8 mouse cellular contexts compared by ENCODE assay signal in the genomic region with DNA sequence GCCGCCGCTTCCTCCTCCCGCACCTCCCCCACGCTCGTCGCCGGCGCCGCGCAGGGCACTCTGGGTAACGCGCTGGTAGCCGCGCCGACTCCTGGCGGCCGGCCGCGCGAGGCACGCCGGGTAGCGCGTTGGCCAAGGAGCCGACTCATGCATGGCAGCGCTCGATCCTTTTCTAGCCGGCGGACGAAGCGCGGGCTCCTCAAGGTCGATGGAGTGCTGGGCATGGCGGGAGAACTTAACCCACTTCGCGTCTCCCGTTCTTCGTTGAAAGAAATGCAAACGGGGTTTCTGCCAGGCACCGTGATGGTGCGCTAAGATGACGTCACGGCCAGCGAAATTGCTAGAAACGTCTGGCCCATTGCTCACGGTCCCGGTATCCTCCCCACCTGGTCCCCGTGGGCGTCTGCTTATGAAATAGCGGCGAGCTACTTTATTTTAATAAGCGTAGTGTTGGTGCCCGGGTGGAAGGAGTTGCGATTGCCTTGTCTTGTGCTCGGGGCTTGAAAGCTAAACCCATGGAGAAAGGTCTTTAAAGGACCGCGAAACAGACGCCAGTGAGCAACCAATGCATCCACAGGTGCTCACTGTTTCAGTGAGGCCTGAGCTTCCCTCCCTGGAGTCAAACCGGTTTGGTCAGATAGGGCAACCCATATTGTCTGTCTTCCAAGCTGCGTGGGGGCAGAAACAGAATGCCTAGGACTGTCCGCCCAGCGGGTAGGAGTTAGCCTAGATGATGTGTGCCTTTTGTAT. TPM values are rescaled to one million over a fixed set of nuclear protein-coding genes. Genes with fewer than 3 reads are reported as not detected.
DNase-seq lines count a peak whose midpoint lies in the region; ATAC-seq and TF ChIP-seq lines count a peak whose summit lies in the region.

A gene (minus strand): TSS at position 62 of the 750 bp plus-strand sequence.

- H3K4me3 ChIP-seq in bone marrow, adult 2 months (replicated peaks; ENCODE audit: control insufficient read depth, low read depth, low read length), result peak within 1 kb of the TSS; percentile 59
- H3K4me3 ChIP-seq in embryonic facial prominence, embryonic 15.5 days (replicated peaks), result peak within 1 kb of the TSS; percentile 99
- peak within 1 kb of the TSS; percentile 100 for H3K4me3 ChIP-seq in limb, embryonic 14.5 days (replicated peaks; ENCODE audit: low read length)
- H3K4me3 ChIP-seq in midbrain, postnatal 0 days (ENCODE audit: low read depth, low read length), result peak within 1 kb of the TSS; percentile 99

- no peak for TF ChIP-seq CTCF in bone marrow, adult 2 months (IDR thresholded peaks at IDR 0.05; ENCODE audit: control insufficient read depth, insufficient read depth, low read length)
- TF ChIP-seq CTCF in midbrain, postnatal 0 days (IDR thresholded peaks at IDR 0.05), result peak; percentile 64

- peaks cover 2% of the 10 kb centered on the region; the same call in 1 of the 2 replicates for H3K4me1 ChIP-seq in bone marrow, adult 2 months (ENCODE audit: control insufficient read depth, insufficient read depth, low read length)
- H3K4me1 ChIP-seq in embryonic facial prominence, embryonic 15.5 days, result peaks cover 34% of the 10 kb centered on the region
- H3K4me1 ChIP-seq in limb, embryonic 14.5 days (ENCODE audit: control insufficient read depth, insufficient read depth, low read length), result peaks cover 23% of the 10 kb centered on the region
- H3K4me1 ChIP-seq in midbrain, postnatal 0 days (ENCODE audit: insufficient read depth, low read length), result peaks cover 10% of the 10 kb centered on the region; the same call in 1 of the 2 replicates

- 2% methylated on average over 62 of the region's 62 CpGs for WGBS in bone marrow, adult 2 months
- 2% methylated on average over 59 of the region's 62 CpGs for WGBS in embryonic facial prominence, embryonic 15.5 days
- WGBS in limb, embryonic 14.5 days, result 4% methylated on average over 42 of the region's 62 CpGs
- WGBS in midbrain, postnatal 0 days, result 3% methylated on average over 51 of the region's 62 CpGs

- H3K27me3 ChIP-seq in embryonic facial prominence, embryonic 15.5 days, result no peaks in the 10 kb centered on the region
- H3K27me3 ChIP-seq in limb, embryonic 14.5 days (ENCODE audit: control insufficient read depth, insufficient read depth, low read length), result no peaks in the 10 kb centered on the region
- no peaks in the 10 kb centered on the region for H3K27me3 ChIP-seq in midbrain, postnatal 0 days (ENCODE audit: insufficient read depth, low read length)

- H3K9me3 ChIP-seq in embryonic facial prominence, embryonic 15.5 days (replicated peaks), result no peaks in the 10 kb centered on the region
- no peaks in the 10 kb centered on the region for H3K9me3 ChIP-seq in limb, embryonic 14.5 days (ENCODE audit: control insufficient read depth, low read length)
- H3K9me3 ChIP-seq in midbrain, postnatal 0 days (ENCODE audit: low read length), result no peaks in the 10 kb centered on the region

- peak within 1 kb of the TSS; percentile 85 for H3K4me2 ChIP-seq in embryonic facial prominence, embryonic 15.5 days (replicated peaks)
- H3K4me2 ChIP-seq in limb, embryonic 14.5 days (replicated peaks; ENCODE audit: low read depth, low read length, severe bottlenecking), result peak within 1 kb of the TSS; percentile 71
- peak within 1 kb of the TSS; percentile 70 for H3K4me2 ChIP-seq in midbrain, postnatal 0 days (ENCODE audit: low read depth, low read length, poor library complexity, severe bottlenecking)

- H3K27ac ChIP-seq in bone marrow, adult 2 months (ENCODE audit: control insufficient read depth, insufficient read depth, low read depth, low read length, poor library complexity), result peak within 1 kb of the TSS; percentile 20
- H3K27ac ChIP-seq in embryonic facial prominence, embryonic 15.5 days (replicated peaks), result peak within 1 kb of the TSS; percentile 93
- peak within 1 kb of the TSS; percentile 76 for H3K27ac ChIP-seq in limb, embryonic 14.5 days (replicated peaks; ENCODE audit: low read depth, low read length)
- H3K27ac ChIP-seq in midbrain, postnatal 0 days (ENCODE audit: low read depth, low read length), result peak within 1 kb of the TSS; percentile 93

- peak within 1 kb of the TSS; percentile 98 for H3K9ac ChIP-seq in embryonic facial prominence, embryonic 15.5 days
- H3K9ac ChIP-seq in limb, embryonic 14.5 days (ENCODE audit: low read depth, low read length, severe bottlenecking), result peak within 1 kb of the TSS; percentile 90
- H3K9ac ChIP-seq in midbrain, postnatal 0 days (replicated peaks; ENCODE audit: low read length, poor library complexity, severe bottlenecking), result peak within 1 kb of the TSS; percentile 84

- peak; percentile 82; the same call in 1 of the 2 replicates for TF ChIP-seq POLR2A in bone marrow, adult 2 months (IDR thresholded peaks at IDR 0.05; ENCODE audit: borderline replicate concordance, control insufficient read depth, low read depth, low read length)
- TF ChIP-seq POLR2A in limb, embryonic 14.5 days (IDR thresholded peaks at IDR 0.05; ENCODE audit: borderline replicate concordance, extremely low read depth, insufficient read depth, insufficient read length), result peak; percentile 79; the same call in 1 of the 2 replicates

- no peaks in the 10 kb centered on the region for H3K36me3 ChIP-seq in embryonic facial prominence, embryonic 15.5 days
- no peaks in the 10 kb centered on the region for H3K36me3 ChIP-seq in limb, embryonic 14.5 days (ENCODE audit: control insufficient read depth, insufficient read depth, low read length)
- no peaks in the 10 kb centered on the region for H3K36me3 ChIP-seq in midbrain, postnatal 0 days (ENCODE audit: insufficient read depth, low read length)

- DNase-seq in 416B (ENCODE audit: low read depth), result peak; percentile 75
- DNase-seq in heart, adult 8-10 months (ENCODE audit: low spot score), result peak; percentile 87
- DNase-seq in kidney, adult 9 months, result peak; percentile 90
- peak; percentile 78 for DNase-seq in limb, embryonic 14.5 days (ENCODE audit: low spot score)
- DNase-seq in midbrain, postnatal 0 days (ENCODE audit: low spot score), result peak; percentile 91
- peak; percentile 79 to 86 for DNase-seq in spleen, postnatal 14 days (ENCODE audit: low spot score in 2 of 2)

- peak; percentile 89 for ATAC-seq in embryonic facial prominence, embryonic 15.5 days (ENCODE audit: insufficient number of reproducible peaks, low FRiP score, low TSS enrichment, low read depth)
- ATAC-seq in limb, embryonic 14.5 days (ENCODE audit: low FRiP score, low read depth), result peak; percentile 91
- peak; percentile 93 for ATAC-seq in midbrain, postnatal 0 days (ENCODE audit: low FRiP score)

RNA-seq across cellular contexts. Expression of the gene that starts here (rescaled TPM):
- polyA plus RNA-seq in bone marrow, adult 2 months (2011; ENCODE audit: insufficient read depth, insufficient read length, low replicate concordance, missing spikeins), result 20.9 and 31.6 TPM in 2 replicates
- polyA plus RNA-seq in embryonic facial prominence, embryonic 15.5 days (2015; fragmentation: Nextera tagmentation; extraction: Ambion mirVana), result 109 and 115 TPM in 2 replicates
- 10 to 100 TPM; 46.8 to 51.6 (median 48.3) TPM for total RNA-seq in heart, adult 8-10 months (2022)
- polyA plus RNA-seq in limb, embryonic 14.5 days (2012; rRNA removed), result 78.5 and 92.2 TPM in 2 replicates
- polyA plus RNA-seq in limb, embryonic 14.5 days (2014; fragmentation: Nextera tagmentation; extraction: Ambion mirVana), result 86.5 and 92.3 TPM in 2 replicates
- total RNA-seq in midbrain, postnatal 0 days (2014; rRNA removed), result 206 and 222 TPM in 2 replicates
- 102 and 109 TPM in 2 replicates for polyA plus RNA-seq in midbrain, postnatal 0 days (2015; fragmentation: Nextera tagmentation; extraction: Ambion mirVana)

Comparison
In these comparisons a context has a peak if more than half of its experiments do, and no peak if none do; other contexts are left out.
1. Peak in every context shown above with its lines: DNase-seq, ATAC-seq, H3K4me3 ChIP-seq and H3K27ac ChIP-seq.
2. H3K27ac ChIP-seq: peak in every context shown above with its lines; median percentile 93 in embryonic facial prominence, embryonic 15.5 days; 93 in midbrain, postnatal 0 days; 76 in limb, embryonic 14.5 days; 20 in bone marrow, adult 2 months.